Comparison of ENCODE assay signal across 11 mouse cellular contexts in genomic region chr10:93297774-93298173, GRCm38 (mm10). TPM values are rescaled to one million over a fixed set of nuclear protein-coding genes. Genes with fewer than 3 reads are reported as not detected.
DNase-seq lines count a peak whose midpoint lies in the region; ATAC-seq lines count a peak whose summit lies in the region.
"Had no signal": no experiment of that assay in that cellular context is flagged by ENCODE, and none has a peak within 500 bp of the region (broad histone marks: within the 10 kb centered on the region; RNA-seq: fewer than 3 reads in every experiment).

No protein-coding gene starts in this region.

- H3K36me3 ChIP-seq in embryonic facial prominence, embryonic 14.5 days (ENCODE audit: control insufficient read depth, insufficient read depth, low read length) = 0 out of 2 replicates have a peak, but pooled peaks cover 7% of the 10 kb centered on the region
- H3K36me3 ChIP-seq: forebrain, embryonic 12.5 days; neural tube, embryonic 13.5 days had no signal

- peak; percentile 42 for DNase-seq in gastrocnemius, postnatal 25 days
- no peak for DNase-seq in gastrocnemius, postnatal 14 days
- DNase-seq in CD4-positive helper T cell, adult 2 months (ENCODE audit: low read depth, low spot score) = peak; percentile 33
- DNase-seq in embryonic facial prominence, embryonic 14.5 days (ENCODE audit: low spot score) = peak; percentile 51
- peak; percentile 71 for DNase-seq in kidney, postnatal 14 days
- no peak for DNase-seq in ovary, adult 18-20 months (ENCODE audit: low spot score)
- DNase-seq: left cerebral cortex, postnatal 4 days had no signal

- peaks cover 25% of the 10 kb centered on the region for H3K4me1 ChIP-seq in embryonic facial prominence, embryonic 14.5 days (ENCODE audit: control insufficient read depth, insufficient read depth, low read length)

- no peaks in the 10 kb centered on the region for H3K27me3 ChIP-seq in embryonic facial prominence, embryonic 14.5 days (replicated peaks; ENCODE audit: control insufficient read depth, insufficient read depth, low read length)
- H3K27me3 ChIP-seq: forebrain, embryonic 12.5 days; neural tube, embryonic 13.5 days had no signal

- no peak for ATAC-seq in embryonic facial prominence, embryonic 14.5 days (ENCODE audit: low read depth)
- no peak for ATAC-seq in erythroblast, adult 5-6 weeks (replicated peaks; ENCODE audit: low FRiP score, poor library complexity, severe bottlenecking)
- no peak for ATAC-seq in erythroid progenitor cell, adult 5-6 weeks (replicated peaks; ENCODE audit: low FRiP score, poor library complexity, severe bottlenecking)

- no peak overlapping the region for H3K4me2 ChIP-seq in embryonic facial prominence, embryonic 14.5 days (ENCODE audit: low read depth, low read length)
- H3K4me2 ChIP-seq: forebrain, embryonic 12.5 days; neural tube, embryonic 13.5 days had no signal

- intact Hi-C loops in gastrocnemius, postnatal 14 days (cut with DNase I; ENCODE audit: low total_unique reads) = no loop called here

- no peak overlapping the region for H3K4me3 ChIP-seq in embryonic facial prominence, embryonic 14.5 days (ENCODE audit: low read depth, low read length)
- H3K4me3 ChIP-seq: forebrain, embryonic 12.5 days; neural tube, embryonic 13.5 days had no signal

- H3K9me3 ChIP-seq in embryonic facial prominence, embryonic 14.5 days (ENCODE audit: control insufficient read depth, low read length) = no peaks in the 10 kb centered on the region
- H3K9me3 ChIP-seq: forebrain, embryonic 12.5 days; neural tube, embryonic 13.5 days had no signal

- no peak overlapping the region for H3K9ac ChIP-seq in embryonic facial prominence, embryonic 14.5 days (ENCODE audit: low read depth, low read length)
- H3K9ac ChIP-seq: forebrain, embryonic 12.5 days; neural tube, embryonic 13.5 days had no signal

- peak overlapping the region; percentile 64 for H3K27ac ChIP-seq in embryonic facial prominence, embryonic 14.5 days (replicated peaks; ENCODE audit: low read depth, low read length)

- WGBS in embryonic facial prominence, embryonic 14.5 days = 26% methylated on average over 5 of the region's 5 CpGs

RNA-seq across cellular contexts. Expression of gene Elk3, which starts 13.2 kb away (rescaled TPM):
- 10 to 100 TPM; 13.5 to 16.6 TPM for total RNA-seq in gastrocnemius, postnatal 25 days (2021)
- total RNA-seq in gastrocnemius, postnatal 14 days (2021) = 10 to 100 TPM; 31.7 to 32.9 TPM
- polyA plus RNA-seq in embryonic facial prominence, embryonic 14.5 days (2014; fragmentation: Nextera tagmentation; extraction: Ambion mirVana) = 34.4 and 39.4 TPM in 2 replicates
- total RNA-seq in erythroblast, adult 5-6 weeks (2015; ENCODE audit: low replicate concordance) = 3.8 TPM in 2 replicates
- 3.3 and 4.2 TPM in 2 replicates for total RNA-seq in erythroblast, adult 5-6 weeks (2017; ENCODE audit: low replicate concordance)
- total RNA-seq in erythroid progenitor cell, adult 5-6 weeks (2015; ENCODE audit: low replicate concordance) = 3.2 and 5.0 TPM in 2 replicates
- total RNA-seq in erythroid progenitor cell, adult 5-6 weeks (2017; ENCODE audit: low replicate concordance) = 3.5 and 3.9 TPM in 2 replicates

Comparison
In these comparisons a context has a peak if more than half of its experiments do, and no peak if none do; other contexts are left out.
1. DNase-seq: peak in gastrocnemius, postnatal 25 days (single experiment), CD4-positive helper T cell, adult 2 months (single experiment), embryonic facial prominence, embryonic 14.5 days (single experiment) and kidney, postnatal 14 days (single experiment); none in gastrocnemius, postnatal 14 days (single experiment) and ovary, adult 18-20 months (single experiment).